In genomic region chr5:129786161-129786560, GRCm38 (mm10) we compare ENCODE assay signal across 8 mouse cellular contexts. TPM values are rescaled to one million over a fixed set of nuclear protein-coding genes. Genes with fewer than 3 reads are reported as not detected.
A peak's percentile ranks its signal among the peaks of the same experiment; 100 is the strongest.
DNase-seq lines count a peak whose midpoint lies in the region; ATAC-seq lines count a peak whose summit lies in the region.

No protein-coding gene starts in this region.

- peak overlapping the region; percentile 97 for H3K4me3 ChIP-seq in megakaryocyte, embryonic 14.5 days (replicated peaks)
- H3K4me3 ChIP-seq in embryonic facial prominence, embryonic 12.5 days: peak overlapping the region; percentile 73
- peak overlapping the region; percentile 95 for H3K4me3 ChIP-seq in intestine, embryonic 15.5 days (replicated peaks)
- H3K4me3 ChIP-seq in neural tube, embryonic 14.5 days (ENCODE audit: low read depth, low read length): peak overlapping the region; percentile 82

- peak overlapping the region; percentile 77 for H3K9ac ChIP-seq in embryonic facial prominence, embryonic 12.5 days
- 0 out of 2 replicates have a peak overlapping the region, but pooled peaks have one; percentile 96 for H3K9ac ChIP-seq in intestine, embryonic 15.5 days
- H3K9ac ChIP-seq in neural tube, embryonic 14.5 days (replicated peaks; ENCODE audit: low read depth, low read length): peak overlapping the region; percentile 80

- no peak for ATAC-seq in megakaryocyte, adult 5-6 weeks (ENCODE audit: poor library complexity, severe bottlenecking)
- no peak for ATAC-seq in embryonic facial prominence, embryonic 12.5 days (ENCODE audit: insufficient number of reproducible peaks, insufficient read depth, low FRiP score, low TSS enrichment)
- no peak for ATAC-seq in intestine, embryonic 15.5 days
- ATAC-seq in neural tube, embryonic 14.5 days (ENCODE audit: low read depth): no peak

- no peak for DNase-seq in ovary, postnatal 14 days (ENCODE audit: low spot score)
- DNase-seq in gastrocnemius, postnatal 14 days: no peak
- no peak for DNase-seq in thymus, postnatal 25 days

- intact Hi-C loops in gastrocnemius, postnatal 14 days (cut with DNase I; ENCODE audit: low total_unique reads): no loop called here

- no peaks in the 10 kb centered on the region for H3K9me3 ChIP-seq in megakaryocyte, embryonic 14.5 days
- no peaks in the 10 kb centered on the region for H3K9me3 ChIP-seq in embryonic facial prominence, embryonic 12.5 days
- no peaks in the 10 kb centered on the region for H3K9me3 ChIP-seq in intestine, embryonic 15.5 days
- no peaks in the 10 kb centered on the region for H3K9me3 ChIP-seq in neural tube, embryonic 14.5 days (ENCODE audit: control insufficient read depth, low read length)

- peaks cover 25% of the 10 kb centered on the region for H3K36me3 ChIP-seq in megakaryocyte, embryonic 14.5 days (replicated peaks; ENCODE audit: low read length)
- peaks cover 25% of the 10 kb centered on the region for H3K36me3 ChIP-seq in embryonic facial prominence, embryonic 12.5 days
- peaks cover 20% of the 10 kb centered on the region for H3K36me3 ChIP-seq in intestine, embryonic 15.5 days
- H3K36me3 ChIP-seq in neural tube, embryonic 14.5 days (ENCODE audit: control insufficient read depth, insufficient read depth, low read length): peaks cover 29% of the 10 kb centered on the region

- H3K4me1 ChIP-seq in megakaryocyte, embryonic 14.5 days: peaks cover 46% of the 10 kb centered on the region
- H3K4me1 ChIP-seq in embryonic facial prominence, embryonic 12.5 days: peaks cover 15% of the 10 kb centered on the region
- H3K4me1 ChIP-seq in intestine, embryonic 15.5 days (replicated peaks): peaks cover 9% of the 10 kb centered on the region
- H3K4me1 ChIP-seq in neural tube, embryonic 14.5 days (ENCODE audit: control insufficient read depth, insufficient read depth, low read length): peaks cover 18% of the 10 kb centered on the region; the same call in 1 of the 2 replicates

- peak overlapping the region; percentile 97 for H3K27ac ChIP-seq in embryonic facial prominence, embryonic 12.5 days
- peak overlapping the region; percentile 100 for H3K27ac ChIP-seq in intestine, embryonic 15.5 days
- H3K27ac ChIP-seq in neural tube, embryonic 14.5 days (ENCODE audit: low read depth, low read length): peak overlapping the region; percentile 99

- WGBS in embryonic facial prominence, embryonic 12.5 days: 81% methylated on average over 6 of the region's 6 CpGs
- WGBS in intestine, embryonic 15.5 days: 72% methylated on average over 6 of the region's 6 CpGs
- 83% methylated on average over 6 of the region's 6 CpGs for WGBS in neural tube, embryonic 14.5 days

- H3K4me2 ChIP-seq in embryonic facial prominence, embryonic 12.5 days (replicated peaks): peak overlapping the region; percentile 58
- H3K4me2 ChIP-seq in intestine, embryonic 15.5 days (replicated peaks): peak overlapping the region; percentile 57
- H3K4me2 ChIP-seq in neural tube, embryonic 14.5 days (ENCODE audit: low read depth, low read length): peak overlapping the region; percentile 70

- no peaks in the 10 kb centered on the region for H3K27me3 ChIP-seq in megakaryocyte, embryonic 14.5 days (replicated peaks)
- no peaks in the 10 kb centered on the region for H3K27me3 ChIP-seq in embryonic facial prominence, embryonic 12.5 days
- no peaks in the 10 kb centered on the region for H3K27me3 ChIP-seq in intestine, embryonic 15.5 days (replicated peaks)
- H3K27me3 ChIP-seq in neural tube, embryonic 14.5 days (ENCODE audit: control insufficient read depth, insufficient read depth, low read length): no peaks in the 10 kb centered on the region

RNA-seq across cellular contexts. Expression of gene Psph, which starts 1.1 kb away (rescaled TPM):
- 22.7 and 35.1 TPM in 2 replicates for polyA plus RNA-seq in megakaryocyte, embryonic 14.5 days (2012; ENCODE audit: insufficient read depth, low replicate concordance)
- 8.8 and 11.1 TPM in 2 replicates for total RNA-seq in megakaryocyte, adult 5-6 weeks (2015)
- 9.8 and 10.3 TPM in 2 replicates for total RNA-seq in megakaryocyte, adult 5-6 weeks (2017)
- polyA plus RNA-seq in embryonic facial prominence, embryonic 12.5 days (2016; fragmentation: Nextera tagmentation; extraction: Ambion mirVana): 30.0 and 31.7 TPM in 2 replicates
- 50.4 and 56.5 TPM in 2 replicates for polyA plus RNA-seq in intestine, embryonic 15.5 days (2015; fragmentation: Nextera tagmentation; extraction: Ambion mirVana)
- 33.6 and 35.6 TPM in 2 replicates for polyA plus RNA-seq in neural tube, embryonic 14.5 days (2014; fragmentation: Nextera tagmentation; extraction: Ambion mirVana)
- 10 to 100 TPM; 13.0 to 16.2 TPM for total RNA-seq in gastrocnemius, postnatal 14 days (2021)
